9 mouse cellular contexts compared by ENCODE assay signal in genomic region chr1:182130830-182131229, GRCm38 (mm10). TPM values are rescaled to one million over a fixed set of nuclear protein-coding genes. Genes with fewer than 3 reads are reported as not detected.
DNase-seq lines count a peak whose midpoint lies in the region; TF ChIP-seq lines count a peak whose summit lies in the region.
"Had no signal": no experiment of that assay in that cellular context is flagged by ENCODE, and none has a peak within 500 bp of the region (broad histone marks: within the 10 kb centered on the region; RNA-seq: fewer than 3 reads in every experiment).

No protein-coding gene starts in this region.

- no peaks in the 10 kb centered on the region for H3K4me1 ChIP-seq in ES-Bruce4 (ENCODE audit: control insufficient read depth, insufficient read depth, low read length)
- peaks cover 3% of the 10 kb centered on the region; the same call in 1 of the 2 replicates for H3K4me1 ChIP-seq in bone marrow macrophage, adult 2 months (ENCODE audit: control insufficient read depth, insufficient read depth, low read length)

- peak; percentile 84 for TF ChIP-seq CTCF in layer of hippocampus, adult 2 months (conservative IDR thresholded peaks at IDR 0.05)
- peak; percentile 94 for TF ChIP-seq CTCF in ES-Bruce4 (IDR thresholded peaks at IDR 0.05; ENCODE audit: low read depth, low read length)
- peak; percentile 69 for TF ChIP-seq CTCF in bone marrow macrophage, adult 2 months (IDR thresholded peaks at IDR 0.05; ENCODE audit: low read depth, low read length)

- H3K27me3 ChIP-seq in ES-Bruce4 (ENCODE audit: control insufficient read depth, insufficient read depth, low read length, poor library complexity, severe bottlenecking) = no peaks in the 10 kb centered on the region
- H3K27me3 ChIP-seq: stomach, embryonic 15.5 days had no signal

- DNase-seq in layer of hippocampus, adult 2 months (ENCODE audit: low spot score in 2 of 2) = peak in 1 of 2 experiments; percentile 35
- DNase-seq in layer of hippocampus, adult 9-11 months = no peak
- peak; percentile 67 for DNase-seq in naive thymus-derived CD4-positive, alpha-beta T cell, adult 2 months (ENCODE audit: low read depth)
- DNase-seq in ovary, postnatal 14 days (ENCODE audit: low spot score) = no peak
- no peak for DNase-seq in frontal cortex, postnatal 25 days (ENCODE audit: low spot score in 2 of 2)

- H3K4me3 ChIP-seq in layer of hippocampus, adult 2 months = no peak overlapping the region
- H3K4me3 ChIP-seq in ES-Bruce4 (ENCODE audit: low read depth, low read length) = no peak overlapping the region
- H3K4me3 ChIP-seq in bone marrow macrophage, adult 2 months (ENCODE audit: insufficient read depth, low read length) = no peak overlapping the region
- H3K4me3 ChIP-seq: stomach, embryonic 15.5 days had no signal

- no peaks in the 10 kb centered on the region for H3K9me3 ChIP-seq in ES-Bruce4 (replicated peaks; ENCODE audit: control insufficient read depth, insufficient read depth, low read length, poor library complexity, severe bottlenecking)
- H3K9me3 ChIP-seq: stomach, embryonic 15.5 days had no signal

- peaks cover 9% of the 10 kb centered on the region; the same call in 1 of the 2 replicates for H3K36me3 ChIP-seq in ES-Bruce4 (ENCODE audit: control insufficient read depth, insufficient read depth, low read length, poor library complexity, severe bottlenecking)

- TF ChIP-seq POLR2A in ES-Bruce4 (IDR thresholded peaks at IDR 0.05; ENCODE audit: insufficient read depth, low read length) = no peak
- no peak for TF ChIP-seq POLR2A in bone marrow macrophage, adult 2 months (IDR thresholded peaks at IDR 0.05; ENCODE audit: borderline replicate concordance, low read depth, low read length)

- H3K27ac ChIP-seq in layer of hippocampus, adult 2 months = no peak overlapping the region
- no peak overlapping the region for H3K27ac ChIP-seq in ES-Bruce4 (ENCODE audit: insufficient read depth, low read length)
- H3K27ac ChIP-seq in bone marrow macrophage, adult 2 months (ENCODE audit: insufficient read depth, low read depth, low read length) = no peak overlapping the region
- H3K27ac ChIP-seq: stomach, embryonic 15.5 days had no signal

- TF ChIP-seq EP300 in ES-Bruce4 (IDR thresholded peaks at IDR 0.05; ENCODE audit: insufficient read depth, low read depth, low read length) = no peak

- H3K9ac ChIP-seq in ES-Bruce4 (ENCODE audit: low read depth, poor library complexity, severe bottlenecking) = no peak overlapping the region
- H3K9ac ChIP-seq: stomach, embryonic 15.5 days had no signal

RNA-seq across cellular contexts. Expression of gene Srp9, which starts 6.3 kb away (rescaled TPM):
- 10 to 100 TPM; 62.7 to 67.2 TPM for total RNA-seq in layer of hippocampus, adult 2 months (2021)
- 87.8 and 89.0 TPM in 2 replicates for polyA plus RNA-seq in ES-Bruce4 (2011; ENCODE audit: insufficient read depth, insufficient read length, low read depth, missing spikeins)
- 81.0 and 100 TPM in 2 replicates for polyA plus RNA-seq in bone marrow macrophage, adult 2 months (2012; ENCODE audit: insufficient read depth, insufficient read length, missing spikeins)

RNA-seq across cellular contexts. Expression of gene Vmn1r1, which starts 33.5 kb away (rescaled TPM):
- total RNA-seq in layer of hippocampus, adult 2 months (2021) = not detected
- not detected in 2 replicates for polyA plus RNA-seq in ES-Bruce4 (2011; ENCODE audit: insufficient read depth, insufficient read length, low read depth, missing spikeins)
- not detected in 2 replicates for polyA plus RNA-seq in bone marrow macrophage, adult 2 months (2012; ENCODE audit: insufficient read depth, insufficient read length, missing spikeins)
- polyA plus RNA-seq: heart, embryonic 16.5 days; stomach, embryonic 15.5 days had no signal
